Mouse (Mus musculus) frontal cortex, postnatal 10 days (tissue): ENCODE results near the gene 1810009A15Rik.
"Not testable (repeated sequence)": the region's sequence is repeated elsewhere in the genome, so short reads cannot be mapped to it uniquely, and the experiment has no call there.

Experiments used
- DNase-seq, 2 experiments: peaks; one replicate each; pipeline ENCODE4 v3.0.0; 2022; ENCODE audit warnings: low spot score in 2 of 2, mixed read lengths in 1 of 2

The 1810009A15Rik gene

DNA sequence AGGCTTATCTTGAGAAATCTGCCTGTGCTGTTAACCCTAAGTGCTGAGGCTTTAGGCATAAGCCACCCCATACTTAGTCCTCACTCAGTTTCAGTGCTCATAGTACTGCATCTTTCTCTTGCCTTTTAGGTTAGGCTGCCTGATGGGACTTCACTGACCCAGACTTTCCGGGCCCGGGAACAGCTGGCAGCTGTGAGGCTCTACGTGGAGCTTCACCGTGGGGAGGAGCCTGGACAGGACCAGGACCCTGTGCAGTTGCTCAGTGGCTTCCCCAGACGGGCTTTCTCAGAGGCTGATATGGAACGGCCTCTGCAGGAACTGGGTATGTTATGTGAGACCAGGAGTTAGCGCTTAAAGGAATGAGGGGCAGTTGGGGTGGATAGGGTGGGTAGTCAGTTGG, 13.6 kb upstream of the 1810009A15Rik start:
- DNase-seq = no peak

DNA sequence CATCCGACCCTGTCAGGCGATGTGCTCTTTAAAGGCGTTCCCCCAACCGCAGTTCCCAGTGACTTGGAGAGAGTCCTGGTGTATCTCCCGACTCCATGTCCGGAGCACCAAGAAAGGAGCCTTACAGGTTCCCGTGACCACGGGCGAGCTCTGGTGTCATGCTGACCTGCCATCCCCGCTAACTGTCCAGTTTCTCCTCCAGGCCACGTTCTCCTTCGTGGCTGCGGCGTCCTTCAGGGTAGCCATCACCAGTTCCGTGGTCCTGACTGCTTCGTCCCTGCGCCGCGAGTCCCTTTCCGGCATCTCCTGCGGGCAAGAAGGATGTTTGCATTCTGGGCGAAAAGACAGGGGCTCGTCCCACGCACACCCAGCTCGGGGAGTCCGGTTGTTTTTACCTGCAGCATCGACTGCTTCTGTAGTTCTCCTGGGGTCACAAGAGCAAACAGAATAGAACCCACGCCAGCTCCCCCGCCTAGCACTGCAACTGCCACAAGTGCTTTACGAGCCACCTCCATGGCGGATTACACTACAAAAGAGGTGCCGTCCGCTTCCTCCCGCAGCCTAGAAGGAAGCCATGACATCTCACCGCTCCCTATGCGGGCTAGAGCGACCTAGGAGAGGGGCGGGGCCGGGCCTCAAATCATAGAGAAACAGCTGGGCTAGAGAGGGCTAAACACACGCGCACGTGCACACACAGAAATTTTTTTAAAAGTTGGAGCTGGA, 8.2 kb upstream of the 1810009A15Rik start, which contains the start of gene Uqcc3:
Gene Uqcc3 (minus strand): TSS at position 613 of the 723 bp plus-strand sequence.
- peak; percentile 85 to 87 for DNase-seq

DNA sequence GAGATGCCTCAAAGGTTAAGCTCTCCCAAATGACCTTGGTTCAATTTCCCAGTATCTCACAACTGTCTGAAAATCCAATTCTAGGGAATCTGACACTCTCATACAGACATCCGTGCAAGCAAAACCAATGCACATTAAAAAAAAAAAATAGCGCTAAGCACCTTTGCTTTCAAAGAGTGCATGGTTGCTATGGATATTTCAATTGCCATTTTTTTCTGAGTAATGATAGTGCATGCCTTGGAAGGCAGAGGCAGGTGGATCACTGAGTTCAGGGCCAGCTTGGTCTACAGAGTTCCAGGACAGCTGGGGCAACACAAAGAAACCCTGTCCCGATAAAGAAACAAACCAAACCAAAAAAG, 7.6 kb upstream of the 1810009A15Rik start:
- no peak for DNase-seq

DNA sequence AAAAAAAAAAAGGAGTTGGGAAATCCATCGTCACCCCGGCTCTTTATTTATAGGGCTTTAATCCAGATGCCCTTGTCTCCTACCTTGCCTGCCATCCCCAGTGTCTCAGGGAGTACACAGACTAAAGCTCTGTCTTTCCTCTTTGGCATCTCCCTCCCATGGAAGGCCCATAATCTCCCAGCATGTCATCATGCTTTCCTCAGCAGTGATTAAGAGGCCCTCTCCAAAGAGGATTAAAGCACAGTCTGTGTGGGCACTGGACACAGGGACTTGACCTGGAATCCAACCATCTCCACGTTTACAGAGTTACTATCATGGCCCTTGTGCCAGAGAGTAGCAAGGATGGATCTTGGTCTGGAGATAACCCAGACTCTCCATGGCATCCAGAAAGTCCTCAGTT, 5.0 kb upstream of the 1810009A15Rik start, which contains the start of the genes Lbhd1 and Gm49403:
Gene Lbhd1 (plus strand): TSS at position 117 of the 400 bp plus-strand sequence.
Gene Gm49403 (plus strand): TSS at position 315 of the 400 bp plus-strand sequence.
- no peak for DNase-seq

DNA sequence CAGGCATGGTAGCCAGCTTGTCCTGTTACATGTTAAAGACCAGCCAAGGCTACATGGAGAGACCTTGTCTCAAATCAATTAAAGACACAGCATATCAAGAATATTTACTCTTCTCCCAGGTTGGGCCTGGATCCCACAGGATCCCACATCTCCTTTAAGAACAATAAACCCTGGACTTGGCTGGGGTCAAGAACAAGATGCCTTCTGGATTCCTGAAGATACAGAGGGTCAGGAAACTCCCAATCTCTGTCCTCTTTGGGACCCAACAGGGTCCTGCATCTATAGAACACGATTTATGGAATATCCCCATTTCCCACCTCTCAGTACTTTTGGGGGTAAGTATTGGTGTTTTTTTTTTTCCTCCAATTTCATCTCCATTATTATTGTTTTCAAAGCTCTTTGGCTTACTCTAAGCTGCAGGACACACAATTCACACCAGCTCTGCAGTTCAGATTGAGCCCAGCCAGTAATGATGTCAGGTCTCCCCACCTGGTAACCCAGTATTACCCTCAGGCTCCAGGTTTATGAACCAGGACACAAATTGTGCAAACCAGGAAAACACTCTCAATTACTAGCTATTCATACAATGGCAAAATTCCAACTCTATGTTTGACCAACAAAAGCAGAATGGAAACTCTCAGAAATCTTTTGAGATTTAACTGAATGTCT, 1.6 kb upstream of the 1810009A15Rik start:
- no peak for DNase-seq

DNA sequence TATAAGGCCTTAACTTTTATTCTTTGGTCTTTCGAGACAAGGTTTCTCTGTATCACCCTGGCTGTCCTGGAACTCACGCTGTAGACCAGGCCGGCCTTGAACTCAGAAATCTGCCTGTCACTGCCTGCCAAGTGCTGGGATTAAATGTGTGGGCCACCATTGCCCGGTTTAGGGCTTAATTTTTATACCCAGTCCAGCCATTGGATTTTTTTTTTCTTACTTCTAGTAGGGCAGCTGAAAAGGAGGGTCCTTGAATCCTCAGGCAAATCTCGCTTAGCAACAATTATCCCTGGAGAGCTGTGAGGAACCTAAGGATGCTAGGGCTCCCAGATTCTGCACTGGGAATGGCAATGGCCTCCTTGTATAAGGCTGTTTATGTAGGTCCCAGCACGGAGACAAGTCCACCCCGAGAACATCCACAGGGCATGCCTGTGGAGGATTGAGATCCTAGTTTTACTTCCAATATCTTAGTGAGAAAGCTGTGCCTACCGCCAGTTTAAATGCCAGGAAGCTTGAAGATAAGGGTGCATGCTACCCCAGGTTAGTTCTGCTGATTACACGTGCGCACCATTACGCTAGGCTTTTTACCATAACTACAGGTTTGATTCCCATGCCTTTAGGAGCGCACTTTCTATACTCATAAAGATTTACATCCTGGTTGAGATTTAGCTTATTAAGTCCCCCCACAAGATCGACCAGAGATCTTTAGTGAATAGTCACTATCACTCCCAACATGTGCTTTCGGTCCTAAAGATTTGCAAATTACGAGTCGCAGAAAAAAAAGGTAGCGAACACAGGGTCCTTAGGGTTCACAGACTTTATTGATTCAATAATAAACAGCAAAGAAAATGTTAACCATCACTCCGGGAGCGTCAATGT, 829 bp upstream of the 1810009A15Rik start:
- DNase-seq = no peak

DNA sequence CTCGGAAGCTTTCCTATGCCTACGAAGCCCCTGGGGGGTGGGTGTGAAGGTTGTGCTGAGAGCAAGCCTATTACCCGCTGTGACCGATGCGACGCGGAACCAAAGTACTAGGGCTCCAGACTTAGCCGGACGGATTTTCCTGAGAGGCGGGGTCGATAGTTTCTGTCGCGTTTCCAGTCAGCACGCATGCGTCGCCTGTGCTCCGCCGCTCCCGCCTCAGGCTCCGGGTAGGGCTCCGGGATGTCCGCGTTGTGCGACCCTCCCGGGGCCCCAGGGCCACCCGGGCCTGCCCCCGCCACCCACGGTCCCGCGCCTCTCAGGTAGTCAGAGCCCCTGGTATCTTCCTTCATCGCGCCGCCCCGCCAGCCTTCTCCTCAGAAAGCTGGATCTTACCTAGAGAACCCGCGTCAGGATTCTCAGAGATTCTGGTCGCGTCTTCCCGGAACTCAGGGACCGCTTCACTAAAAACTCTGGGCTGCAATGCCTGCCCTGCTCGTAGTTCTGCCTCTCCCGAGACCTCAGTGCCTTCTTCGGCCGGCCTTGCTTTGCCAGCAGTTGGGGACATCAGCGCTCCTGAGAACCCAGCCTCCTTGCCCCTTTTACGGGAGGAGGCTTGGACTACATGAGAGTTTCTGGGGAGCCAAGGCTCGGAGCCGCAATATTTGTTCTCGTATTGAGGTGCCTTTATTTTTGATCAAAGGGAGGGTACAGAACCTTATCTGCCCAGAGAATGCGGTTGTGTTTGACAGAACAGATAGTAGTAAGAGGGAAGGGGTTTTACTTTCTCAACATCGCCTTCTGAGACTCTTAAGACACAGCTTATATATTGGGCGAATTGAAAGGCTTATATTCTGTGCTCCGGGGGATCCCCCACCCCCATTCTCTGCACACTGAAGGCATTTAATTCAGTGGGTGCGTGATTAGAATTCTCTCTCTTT, 4.4 kb downstream of the 1810009A15Rik start, which contains the start of gene Ints5:
Gene Ints5 (plus strand): TSS at position 177 of the 938 bp plus-strand sequence.
- peak; percentile 73 to 81 for DNase-seq

DNA sequence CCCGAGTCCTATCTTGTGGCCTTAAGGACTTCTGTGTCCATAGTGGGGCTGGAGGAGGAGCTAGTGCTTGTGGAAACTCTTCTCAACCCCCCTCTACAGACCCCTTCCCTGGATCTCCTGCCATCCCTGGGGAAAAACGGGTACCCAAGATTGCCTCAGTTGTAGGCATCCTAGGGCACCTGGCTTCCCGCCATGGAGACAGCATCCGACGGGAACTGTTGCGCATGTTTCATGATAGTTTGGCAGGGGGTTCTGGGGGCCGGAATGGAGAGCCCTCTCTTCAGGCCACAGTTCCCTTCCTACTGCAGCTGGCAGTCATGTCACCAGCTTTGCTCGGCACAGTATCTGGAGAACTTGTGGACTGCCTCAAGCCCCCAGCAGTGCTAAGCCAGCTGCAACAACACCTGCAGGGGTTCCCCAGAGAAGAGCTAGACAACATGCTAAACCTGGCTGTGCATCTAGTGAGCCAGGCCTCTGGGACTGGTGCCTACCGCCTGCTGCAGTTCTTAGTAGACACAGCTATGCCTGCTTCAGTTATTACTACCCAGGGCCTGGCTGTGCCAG, 6.8 kb downstream of the 1810009A15Rik start:
- no peak for DNase-seq

DNA sequence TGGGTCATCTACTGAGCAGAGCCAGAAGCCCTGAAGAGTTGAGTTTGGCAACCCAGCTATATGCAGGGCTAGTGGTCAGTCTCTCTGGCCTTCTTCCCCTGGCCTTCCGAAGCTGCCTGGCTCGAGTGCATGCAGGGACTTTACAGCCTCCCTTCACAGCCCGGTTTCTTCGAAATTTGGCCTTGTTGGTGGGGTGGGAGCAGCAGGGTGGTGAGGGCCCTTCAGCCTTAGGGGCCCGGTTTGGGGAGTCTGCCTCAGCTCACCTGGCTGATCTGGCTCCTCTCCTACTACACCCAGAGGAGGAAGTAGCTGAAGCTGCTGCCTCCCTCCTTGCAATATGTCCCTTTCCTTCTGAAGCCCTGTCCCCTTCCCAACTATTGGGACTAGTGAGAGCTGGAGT, 7.6 kb downstream of the 1810009A15Rik start:
- DNase-seq = not testable (repeated sequence)

DNA sequence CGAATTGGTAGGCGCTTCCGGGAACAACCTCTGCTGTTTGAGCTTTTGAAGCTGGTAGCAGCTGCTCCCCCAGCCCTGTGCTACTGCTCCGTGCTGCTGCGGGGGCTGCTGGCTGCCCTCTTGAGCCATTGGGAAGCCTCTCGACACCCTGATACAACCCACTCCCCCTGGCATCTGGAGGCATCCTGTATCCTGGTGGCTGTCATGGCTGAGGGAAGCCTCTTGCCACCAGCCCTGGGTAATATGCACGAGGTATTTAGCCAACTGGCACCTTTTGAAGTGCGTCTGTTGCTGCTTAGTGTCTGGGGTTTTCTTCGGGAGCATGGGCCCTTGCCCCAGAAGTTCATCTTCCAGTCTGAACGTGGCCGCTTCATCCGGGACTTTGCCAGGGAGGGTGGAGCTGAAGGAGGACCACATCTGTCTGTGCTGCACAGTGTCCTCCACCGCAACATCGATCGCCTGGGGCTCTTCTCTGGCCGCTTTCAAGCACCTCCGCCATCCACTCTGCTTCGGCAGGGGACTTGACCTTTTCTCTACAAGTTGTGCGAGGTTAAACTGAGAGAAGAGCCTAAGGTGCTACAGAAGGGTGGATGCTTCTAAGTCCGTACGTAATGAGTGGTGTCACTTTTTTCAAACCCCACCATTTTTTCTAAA, 8.7 kb downstream of the 1810009A15Rik start:
- DNase-seq = peak in 1 of 2 experiments; percentile 46

DNA sequence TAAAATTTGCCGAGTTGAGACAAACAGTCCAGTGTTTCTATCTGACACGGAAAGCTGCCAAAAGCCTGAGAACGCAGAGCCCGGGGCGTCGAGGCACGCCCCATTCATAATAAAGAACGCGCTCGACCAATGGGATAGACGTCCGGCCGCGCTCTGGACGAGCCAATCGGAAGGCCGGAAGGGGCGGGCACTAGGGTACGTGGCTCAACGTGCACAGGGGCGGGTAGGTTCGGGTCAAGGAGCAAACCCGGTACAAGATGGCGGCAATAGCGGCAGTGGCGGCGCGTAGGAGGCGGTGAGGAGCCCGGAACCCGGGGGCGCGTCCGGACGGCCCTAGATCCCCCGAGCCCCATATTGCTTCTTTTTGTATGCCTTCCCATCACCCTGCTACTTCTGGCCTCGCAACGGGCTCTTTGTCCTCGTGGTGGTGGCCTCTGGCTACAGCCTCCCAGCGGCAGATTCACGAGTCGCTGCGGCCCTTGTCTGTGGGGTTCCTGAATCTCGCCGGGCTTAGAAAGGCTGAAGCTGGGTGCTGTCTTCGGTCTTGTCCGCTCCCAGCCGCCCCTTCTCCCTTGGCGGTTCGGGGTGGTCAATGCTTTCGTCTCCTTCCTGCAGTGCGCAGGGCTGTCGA, 9.3 kb downstream of the 1810009A15Rik start, which contains the start of gene Ganab:
Gene Ganab (plus strand): TSS at position 207 of the 631 bp plus-strand sequence.
- DNase-seq = peak; percentile 95

DNA sequence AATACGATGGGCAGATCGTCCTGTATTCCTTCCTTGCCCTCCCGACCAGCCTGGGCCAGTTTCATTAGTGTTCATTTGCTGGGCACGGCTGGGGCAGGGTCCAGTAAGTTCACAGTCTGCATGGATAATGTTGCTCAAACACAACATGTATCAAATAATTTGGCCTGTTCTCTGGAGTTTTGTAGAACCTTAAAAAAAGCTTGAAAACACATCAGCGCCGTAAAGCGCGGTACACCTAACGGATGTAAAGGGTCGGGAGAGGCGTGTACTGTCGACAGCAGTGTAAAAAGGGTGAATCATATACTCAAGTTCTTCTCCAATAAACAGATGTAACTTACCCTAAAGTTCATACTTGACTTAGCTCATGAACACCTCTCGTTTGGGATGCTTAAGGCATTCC, 9.9 kb downstream of the 1810009A15Rik start:
- DNase-seq = no peak

DNA sequence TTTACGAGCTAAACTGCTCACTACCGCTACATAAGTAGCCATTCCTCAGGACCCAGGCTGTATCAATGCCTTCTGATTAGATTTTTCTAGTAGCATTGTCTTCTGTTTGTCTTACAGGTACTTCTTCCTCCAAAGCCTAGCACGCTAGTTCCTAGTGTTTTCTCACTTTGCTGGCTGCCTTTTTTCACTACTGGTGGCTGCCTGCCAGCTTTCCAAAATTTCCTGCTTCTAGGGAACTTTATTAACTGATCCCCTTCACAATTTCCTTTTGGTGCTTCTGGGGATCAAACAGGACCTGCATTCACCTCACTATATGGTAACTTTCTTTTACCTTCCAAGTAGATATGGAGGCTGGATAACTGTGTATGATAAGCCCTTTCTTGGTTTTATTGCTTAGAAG, 10.4 kb downstream of the 1810009A15Rik start:
- no peak for DNase-seq

DNA sequence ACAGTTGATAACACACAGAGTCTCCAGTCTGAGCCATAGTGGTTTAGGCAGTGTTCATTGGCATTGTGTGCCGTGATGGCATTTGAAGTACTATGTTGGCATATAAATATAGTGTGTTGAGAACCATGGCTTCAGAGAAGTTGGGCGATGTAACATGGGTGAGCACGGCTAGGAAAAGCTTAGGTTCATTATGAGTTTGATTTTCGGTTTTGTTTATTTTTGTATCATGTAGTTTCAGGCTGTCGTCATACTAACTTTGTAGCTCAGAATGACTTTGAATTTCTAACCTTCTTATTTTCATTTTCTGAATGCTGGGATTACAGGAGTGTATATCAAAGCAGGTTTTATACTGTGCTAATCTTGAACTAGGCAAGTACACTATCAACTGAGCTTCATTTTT, 14.8 kb downstream of the 1810009A15Rik start:
- DNase-seq = no peak

DNA sequence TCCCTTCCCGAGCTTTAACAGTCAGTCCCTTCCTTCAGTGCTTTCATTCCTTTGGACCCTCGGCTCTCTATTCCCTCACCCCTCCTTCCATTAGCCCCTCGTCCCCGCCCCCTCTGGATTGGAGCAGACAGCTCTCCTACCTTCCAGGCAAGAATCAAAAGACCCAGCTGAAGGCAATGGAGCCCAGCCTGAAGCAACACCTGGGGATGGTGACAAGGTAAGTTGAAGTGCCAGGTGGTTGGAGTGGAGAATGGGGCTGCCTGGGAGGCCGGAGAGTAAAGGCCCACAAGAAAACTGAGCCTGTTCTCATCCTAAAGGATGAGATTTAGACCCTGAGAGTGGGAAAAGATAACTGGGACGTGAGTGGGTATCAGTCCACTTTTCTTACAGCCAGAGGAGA, 19.9 kb downstream of the 1810009A15Rik start:
- DNase-seq = no peak

DNA sequence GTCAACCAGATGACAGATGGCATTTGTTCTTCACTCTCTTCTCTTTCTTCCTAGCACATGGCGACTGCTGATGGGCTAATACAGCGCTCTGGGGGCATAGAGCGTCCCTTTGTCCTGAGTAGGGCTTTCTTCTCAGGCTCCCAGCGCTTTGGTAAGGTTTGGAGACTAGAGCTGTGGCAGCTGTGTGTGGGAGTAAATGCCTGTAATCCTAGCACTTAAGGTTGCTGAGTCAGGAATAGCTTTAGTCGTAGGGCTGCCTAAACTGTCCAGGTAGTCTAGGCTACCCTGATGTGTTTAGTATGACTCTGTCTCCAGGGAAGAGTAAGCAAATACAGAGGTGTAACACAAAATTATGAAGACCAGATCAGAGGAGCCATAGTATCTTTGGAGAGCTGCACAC, 23.2 kb downstream of the 1810009A15Rik start:
- DNase-seq = no peak

DNA sequence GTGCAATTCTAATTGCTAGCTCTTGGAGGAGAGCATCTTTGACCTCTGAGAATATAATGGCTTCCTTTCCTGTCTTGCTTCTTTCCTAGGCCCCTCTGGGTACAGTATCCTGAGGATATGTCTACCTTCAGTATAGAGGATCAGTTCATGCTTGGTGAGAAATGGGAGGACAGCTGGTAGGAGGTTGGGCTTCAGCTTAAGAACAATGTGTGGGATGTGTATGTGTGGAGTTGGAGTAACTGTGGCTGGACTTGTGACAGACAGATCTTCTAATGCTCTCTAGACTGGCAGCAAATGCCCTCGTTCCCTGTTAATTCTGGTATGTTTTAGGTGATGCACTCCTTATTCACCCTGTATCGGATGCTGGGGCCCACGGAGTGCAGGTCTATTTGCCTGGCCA, 25.6 kb downstream of the 1810009A15Rik start:
- no peak for DNase-seq

DNA sequence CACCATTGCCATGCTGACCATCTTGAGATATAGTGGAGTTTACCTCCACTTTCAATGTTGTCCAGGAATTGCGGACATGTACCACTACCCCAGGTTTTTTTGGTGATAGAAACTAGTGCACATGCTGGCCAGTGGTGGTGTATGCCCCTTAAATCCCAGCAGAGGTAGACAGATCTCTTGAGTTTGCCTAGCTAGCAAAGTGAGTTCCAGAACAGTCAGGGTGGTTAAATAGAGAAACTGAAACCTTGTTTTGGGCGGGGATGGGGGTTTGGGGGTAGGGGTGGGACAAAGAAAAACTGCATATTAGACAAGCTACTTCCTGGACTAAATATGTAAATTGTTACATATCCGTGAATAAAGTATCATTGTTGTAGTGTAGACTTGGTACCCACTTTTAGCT, 30.3 kb downstream of the 1810009A15Rik start:
- no peak for DNase-seq

DNA sequence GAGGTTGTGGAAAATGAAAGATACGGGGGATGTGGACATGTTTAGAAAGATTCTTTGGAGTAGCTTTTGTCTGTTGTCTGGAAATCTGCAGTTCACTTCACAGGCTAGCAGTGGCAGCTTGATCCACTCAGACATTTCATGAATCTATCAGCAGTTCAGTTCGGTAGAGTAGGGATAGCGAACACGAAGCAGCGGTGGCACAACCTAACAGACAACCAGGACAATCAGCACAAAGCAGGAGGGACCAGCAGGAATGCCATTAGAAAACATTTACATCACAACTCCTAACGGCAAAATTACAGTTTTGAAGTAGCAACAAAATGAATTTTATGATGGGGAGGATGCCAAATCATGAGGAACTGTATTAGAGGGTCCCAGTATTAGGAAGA, 31.0 kb downstream of the 1810009A15Rik start:
- DNase-seq = no peak
